Mouse (Mus musculus) MEL (cell line): ENCODE results near the gene Hist2h2aa1. TPM values are rescaled to one million over a fixed set of nuclear protein-coding genes. Genes with fewer than 3 reads are reported as not detected.
"Not testable (repeated sequence)": the region's sequence is repeated elsewhere in the genome, so short reads cannot be mapped to it uniquely, and the experiment has no call there.

Experiments used
- DNase-seq: peaks from one replicate; pipeline ENCODE4 v3.0.0; 2011; ENCODE audit warnings: low read depth, low spot score
- H3K27ac ChIP-seq: 2 replicates; pipeline ENCODE4 v1.5.1; 2012; ENCODE audit warnings: low read depth, mild to moderate bottlenecking, control low read depth, low read length, moderate library complexity; ENCODE audit not compliant: control insufficient read depth
- H3K27me3 ChIP-seq, 2 experiments: fragments of 150-350 bp in 1 of 2; sonication (generic) in 1 of 2; 2 replicates each; pipeline ENCODE4 v1.6.1; 2012; ENCODE audit warnings: low read length in 2 of 2, mild to moderate bottlenecking in 2 of 2, improper control_type of control experiment in 1 of 2, moderate library complexity in 1 of 2; ENCODE audit not compliant: insufficient read depth in 2 of 2, control insufficient read depth in 1 of 2
- H3K36me3 ChIP-seq, 2 experiments: 2 replicates each; pipeline ENCODE4 v1.6.1; 2012 to 2014; ENCODE audit warnings: low read length in 2 of 2, improper control_type of control experiment in 1 of 2, inconsistent platforms in 1 of 2, mild to moderate bottlenecking in 1 of 2; ENCODE audit not compliant: insufficient read depth in 2 of 2, control insufficient read depth in 1 of 2
- H3K4me1 ChIP-seq, 2 experiments: fragments of 150-350 bp in 1 of 2; sonication (generic) in 1 of 2; 2 replicates each; pipeline ENCODE4 v1.6.1; 2012; ENCODE audit warnings: low read length in 2 of 2, improper control_type of control experiment in 1 of 2, mild to moderate bottlenecking in 1 of 2; ENCODE audit not compliant: insufficient read depth in 2 of 2, control insufficient read depth in 1 of 2
- H3K4me3 ChIP-seq, 2 experiments: fragments of 150-350 bp in 1 of 2; sonication (generic) in 1 of 2; 2 replicates each; pipeline ENCODE4 v1.5.1; 2012; ENCODE audit warnings: low read depth in 2 of 2, low read length in 2 of 2, mild to moderate bottlenecking in 2 of 2, moderate library complexity in 2 of 2, control low read depth in 1 of 2, improper control_type of control experiment in 1 of 2; ENCODE audit not compliant: control insufficient read depth in 1 of 2, insufficient read depth in 1 of 2
- H3K79me2 ChIP-seq: 2 replicates; pipeline ENCODE4 v1.6.1; 2012; ENCODE audit warnings: mild to moderate bottlenecking, low read length, moderate library complexity; ENCODE audit not compliant: control insufficient read depth, poor library complexity, insufficient read depth
- H3K9ac ChIP-seq: 2 replicates; pipeline ENCODE4 v1.6.1; 2012; ENCODE audit warnings: low read depth, mild to moderate bottlenecking, control low read depth, low read length, moderate library complexity; ENCODE audit not compliant: control insufficient read depth, poor library complexity, severe bottlenecking
- H3K9me3 ChIP-seq: fragments of 150-350 bp; sonication (generic); replicated peaks from 2 replicates; pipeline ENCODE4 v1.6.1; 2012; ENCODE audit warnings: mild to moderate bottlenecking, low read length, improper control_type of control experiment, moderate library complexity; ENCODE audit not compliant: insufficient read depth
- BHLHE40 ChIP-seq: IDR thresholded peaks from 2 replicates; pipeline ENCODE4 v1.6.1; 2012; ENCODE audit warnings: low read depth, mild to moderate bottlenecking, inconsistent platforms, low read length, improper control_type of control experiment, borderline replicate concordance
- CHD1 ChIP-seq: IDR thresholded peaks from 2 replicates; pipeline ENCODE4 v1.6.1; 2012; ENCODE audit warnings: low read depth, mild to moderate bottlenecking, inconsistent platforms, low read length, improper control_type of control experiment
- E2F4 ChIP-seq: IDR thresholded peaks from 2 replicates; pipeline ENCODE4 v1.6.1; 2011; ENCODE audit warnings: low read depth, low read length, improper control_type of control experiment, borderline replicate concordance
- ELF1 ChIP-seq: IDR thresholded peaks from 2 replicates; pipeline ENCODE4 v1.6.1; 2014; ENCODE audit warnings: low read depth, mild to moderate bottlenecking, inconsistent platforms, low read length, improper control_type of control experiment, moderate library complexity
- EP300 ChIP-seq, 2 experiments: IDR thresholded peaks; 2 replicates each; pipeline ENCODE4 v1.6.1; 2011; ENCODE audit warnings: improper control_type of control experiment in 2 of 2, low read length in 2 of 2, low read depth in 1 of 2, mild to moderate bottlenecking in 1 of 2
- ETS1 ChIP-seq: IDR thresholded peaks from 2 replicates; pipeline ENCODE4 v1.6.1; 2012; ENCODE audit warnings: low read depth, mild to moderate bottlenecking, inconsistent platforms, low read length, improper control_type of control experiment, moderate library complexity
- GATA1 ChIP-seq: IDR thresholded peaks from 2 replicates; pipeline ENCODE4 v1.6.1; 2011; ENCODE audit warnings: low read depth, low read length, improper control_type of control experiment
- HCFC1 ChIP-seq: IDR thresholded peaks from 2 replicates; pipeline ENCODE4 v1.6.1; 2012; ENCODE audit warnings: low read depth, mild to moderate bottlenecking, inconsistent platforms, low read length, improper control_type of control experiment, moderate library complexity
- JUND ChIP-seq: IDR thresholded peaks from 2 replicates; pipeline ENCODE4 v1.6.1; 2011; ENCODE audit warnings: low read depth, mild to moderate bottlenecking, improper control_type of control experiment, low read length
- KAT2A ChIP-seq: conservative IDR thresholded peaks from 2 replicates; pipeline ENCODE4 v1.6.1; 2012; ENCODE audit warnings: low read depth, low read length, improper control_type of control experiment, inconsistent platforms
- MAX ChIP-seq: IDR thresholded peaks from 2 replicates; pipeline ENCODE4 v1.6.1; 2011; ENCODE audit warnings: low read length, improper control_type of control experiment
- MAZ ChIP-seq: IDR thresholded peaks from 2 replicates; pipeline ENCODE4 v1.6.1; 2012; ENCODE audit warnings: low read depth, mild to moderate bottlenecking, inconsistent platforms, low read length, improper control_type of control experiment
- MEF2A ChIP-seq: IDR thresholded peaks from 2 replicates; pipeline ENCODE4 v1.6.1; 2014; ENCODE audit warnings: low read depth, mild to moderate bottlenecking, inconsistent platforms, low read length, improper control_type of control experiment; ENCODE audit not compliant: poor library complexity, insufficient replicate concordance, severe bottlenecking; ENCODE audit errors: extremely low read depth
- MXI1 ChIP-seq: IDR thresholded peaks from 2 replicates; pipeline ENCODE4 v1.6.1; 2011; ENCODE audit warnings: mild to moderate bottlenecking, low read depth, low read length, improper control_type of control experiment
- MYC ChIP-seq: IDR thresholded peaks from 2 replicates; pipeline ENCODE4 v1.6.1; 2011; ENCODE audit warnings: low read depth, mild to moderate bottlenecking, low read length, improper control_type of control experiment, moderate library complexity
- NELFE ChIP-seq: IDR thresholded peaks from 2 replicates; pipeline ENCODE4 v1.6.1; 2011; ENCODE audit warnings: low read depth, low read length, improper control_type of control experiment
- POLR2A ChIP-seq, 2 experiments: IDR thresholded peaks; 2 replicates each; pipeline ENCODE4 v1.6.1; 2011 to 2012; ENCODE audit warnings: low read length in 2 of 2, mild to moderate bottlenecking in 2 of 2, control low read depth in 1 of 2, improper control_type of control experiment in 1 of 2, low read depth in 1 of 2, moderate library complexity in 1 of 2; ENCODE audit not compliant: control insufficient read depth in 1 of 2, insufficient read depth in 1 of 2, poor library complexity in 1 of 2
- POLR2AphosphoS5 ChIP-seq: IDR thresholded peaks from 2 replicates; pipeline ENCODE4 v1.6.1; 2012; ENCODE audit warnings: low read depth, borderline replicate concordance, mild to moderate bottlenecking, inconsistent platforms, low read length, moderate library complexity, mixed read lengths
- SIN3A ChIP-seq: IDR thresholded peaks from 2 replicates; pipeline ENCODE4 v1.6.1; 2012; ENCODE audit warnings: low read length, improper control_type of control experiment, inconsistent platforms
- SMC3 ChIP-seq: IDR thresholded peaks from 2 replicates; pipeline ENCODE4 v1.6.1; 2011; ENCODE audit warnings: low read depth, low read length, improper control_type of control experiment
- TAL1 ChIP-seq: IDR thresholded peaks from 2 replicates; pipeline ENCODE4 v1.6.1; 2012; ENCODE audit warnings: mild to moderate bottlenecking, inconsistent platforms, low read length, moderate library complexity, mixed read lengths
- TBP ChIP-seq: IDR thresholded peaks from 2 replicates; pipeline ENCODE4 v1.8.0; 2011; ENCODE audit warnings: low read depth, low read length, improper control_type of control experiment
- TCF12 ChIP-seq: IDR thresholded peaks from 2 replicates; pipeline ENCODE4 v1.6.1; 2014; ENCODE audit warnings: low read depth, mild to moderate bottlenecking, inconsistent platforms, low read length, improper control_type of control experiment, moderate library complexity
- USF1 ChIP-seq: IDR thresholded peaks from 2 replicates; pipeline ENCODE4 v1.6.1; 2014; ENCODE audit warnings: low read depth, mild to moderate bottlenecking, inconsistent platforms, low read length, improper control_type of control experiment, moderate library complexity
- USF2 ChIP-seq, 2 experiments: IDR thresholded peaks; 2 replicates each; pipeline ENCODE4 v1.6.1; 2011 to 2012; ENCODE audit warnings: improper control_type of control experiment in 2 of 2, low read length in 2 of 2, borderline replicate concordance in 1 of 2, inconsistent platforms in 1 of 2, low read depth in 1 of 2, mild to moderate bottlenecking in 1 of 2; ENCODE audit not compliant: insufficient read depth in 1 of 2
- ZC3H11A ChIP-seq: IDR thresholded peaks from 2 replicates; pipeline ENCODE4 v1.6.1; 2012; ENCODE audit warnings: low read depth, mild to moderate bottlenecking, inconsistent platforms, low read length, improper control_type of control experiment
- ZKSCAN1 ChIP-seq: IDR thresholded peaks from 2 replicates; pipeline ENCODE4 v1.6.1; 2012; ENCODE audit warnings: low read depth, mild to moderate bottlenecking, inconsistent platforms, low read length, improper control_type of control experiment, moderate library complexity
- ZMIZ1 ChIP-seq: IDR thresholded peaks from 2 replicates; pipeline ENCODE4 v1.6.1; 2012; ENCODE audit warnings: low read depth, mild to moderate bottlenecking, inconsistent platforms, low read length, improper control_type of control experiment, moderate library complexity
- ZNF384 ChIP-seq: IDR thresholded peaks from 2 replicates; pipeline ENCODE4 v1.6.1; 2012; ENCODE audit warnings: low read depth, mild to moderate bottlenecking, inconsistent platforms, low read length, improper control_type of control experiment
- polyA plus RNA-seq, 2 experiments: library from polyadenylated mRNA; stranded (reverse) in 1 of 2; unstranded in 1 of 2; fragments of >175 nt in 1 of 2; fragments of >200 nt in 1 of 2; gene quantifications; 2 replicates each; pipeline versions ENCODE4 v1.2.1 to v1.2.4; 2012; ENCODE audit warnings: low replicate concordance in 2 of 2, low read depth in 1 of 2; ENCODE audit not compliant: insufficient read length in 2 of 2, insufficient read depth in 1 of 2, missing spikeins in 1 of 2
- total RNA-seq: library from RNA; depleted of rRNA; stranded (reverse); fragments of 300-350 nt; gene quantifications from 2 replicates; pipeline ENCODE4 v1.2.3, GENCODE M21; 2012

The Hist2h2aa1 gene
- total and polyA plus RNA-seq, 3 experiments: 1.5 to 3,456 TPM; not detected in 1

DNA sequence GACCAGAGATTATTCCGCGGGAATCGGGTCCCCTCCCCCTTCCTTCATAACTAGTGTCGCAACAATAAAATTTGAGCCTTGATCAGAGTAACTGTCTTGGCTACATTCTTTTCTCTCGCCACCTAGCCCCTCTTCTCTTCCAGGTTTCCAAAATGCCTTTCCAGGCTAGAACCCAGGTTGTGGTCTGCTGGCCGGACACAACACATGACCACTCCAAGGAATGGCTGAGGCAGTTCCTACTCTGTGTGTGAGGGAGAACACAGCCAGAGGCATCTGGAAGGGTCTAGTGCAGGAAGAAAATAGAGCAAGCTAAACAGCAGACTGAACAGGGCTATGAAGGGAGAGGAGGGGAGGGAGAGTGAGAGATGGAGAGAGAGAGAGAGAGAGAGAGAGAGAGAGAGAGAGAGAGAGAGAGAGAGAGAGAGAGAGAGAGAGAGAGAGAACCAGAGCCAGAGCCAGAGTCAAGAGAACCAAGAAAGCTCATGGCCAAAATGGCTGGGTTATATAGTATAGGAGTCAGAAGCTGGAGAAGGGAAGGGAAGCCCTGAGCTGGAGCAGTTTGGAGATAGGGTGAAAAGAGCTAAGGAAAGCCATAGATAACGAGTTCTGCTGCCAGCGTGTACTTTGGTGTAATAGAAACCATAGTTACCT lies 46.6 kb upstream of the Hist2h2aa1 start:
- Histone ChIP-seq H3K36me3 (peaks cover 0 to 16% of the 10 kb centered on the region in 2 experiments; a peak in 2 of 4 replicates), H3K27ac (peak overlapping the region; percentile 48), H3K4me3 (peak overlapping the region; percentile 26 to 46), H3K4me1 (peaks cover 12 to 22% of the 10 kb centered on the region in 2 experiments), H3K9ac (peak overlapping the region; percentile 61)
- not testable (repeated sequence) for H3K79me2 ChIP-seq, H3K9me3 ChIP-seq, H3K27me3 ChIP-seq
- 0 out of 2 replicates have a peak, but pooled peaks have one; percentile 6 for TF ChIP-seq MYC
- TF ChIP-seq SIN3A: 0 out of 2 replicates have a peak, but pooled peaks have one; percentile 35
- peak; percentile 4; the same call in 1 of the 2 replicates for TF ChIP-seq ETS1
- TF ChIP-seq POLR2A (IDR thresholded peaks at IDR 0.05; ENCODE audit: control insufficient read depth in 1 of 2, insufficient read depth in 1 of 2, low read depth in 1 of 2, low read length in 2 of 2, poor library complexity in 1 of 2): peak; percentile 47 to 59; a peak in 1 of 4 replicates
- TF ChIP-seq TCF12: 0 out of 2 replicates have a peak, but pooled peaks have one; percentile 21
- TF ChIP-seq ELF1: 0 out of 2 replicates have a peak, but pooled peaks have one; percentile 3
- peak; percentile 1; the same call in 1 of the 2 replicates for TF ChIP-seq MAX
- peak; percentile 5; the same call in 1 of the 2 replicates for TF ChIP-seq BHLHE40
- peak; percentile 93 for TF ChIP-seq JUND
- 0 out of 2 replicates have a peak, but pooled peaks have one; percentile 8 for TF ChIP-seq TBP
- peak in 1 of 2 experiments; percentile 39; a peak in 1 of 4 replicates for TF ChIP-seq EP300 (IDR thresholded peaks at IDR 0.05; ENCODE audit: low read depth in 1 of 2, low read length in 2 of 2)
- peak; percentile 43; the same call in 1 of the 2 replicates for TF ChIP-seq GATA1
- peak; percentile 80 for TF ChIP-seq MXI1
- peak; percentile 67 for DNase-seq

DNA sequence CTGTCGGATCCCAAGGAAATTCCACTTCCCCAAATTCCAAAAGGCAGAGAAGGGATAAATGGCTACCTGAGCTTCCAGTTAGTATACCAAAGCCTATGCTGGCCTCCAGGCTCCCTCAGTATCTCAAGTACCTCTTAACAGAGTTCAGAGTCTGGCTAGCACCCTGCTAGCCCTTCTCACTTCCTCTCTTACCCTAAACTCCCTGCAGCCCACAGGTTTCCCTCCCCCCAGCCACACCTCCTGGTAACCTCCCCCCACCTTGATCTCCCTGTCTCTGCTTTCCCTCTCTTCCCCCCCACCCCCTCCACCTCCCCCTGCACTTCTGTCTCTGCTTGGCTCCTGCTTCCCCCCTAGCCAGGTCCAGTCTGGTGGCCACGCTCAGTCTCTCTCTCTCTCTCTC lies 45.6 kb upstream of the Hist2h2aa1 start:
- Histone ChIP-seq H3K9ac (peak overlapping the region; percentile 61), H3K79me2 (peaks cover 9% of the 10 kb centered on the region; the same call in 1 of the 2 replicates), H3K4me1 (peaks cover 12 to 22% of the 10 kb centered on the region in 2 experiments), H3K36me3 (peaks cover 0 to 16% of the 10 kb centered on the region in 2 experiments; a peak in 2 of 4 replicates), H3K4me3 (peak overlapping the region in 1 of 2 experiments; percentile 29; a peak in 1 of 4 replicates), H3K27me3 (no peaks in the 10 kb centered on the region), H3K9me3 (no peaks in the 10 kb centered on the region), H3K27ac (no peak overlapping the region)
- peak; percentile 82 for DNase-seq
- TF ChIP-seq KAT2A (no peak), ZMIZ1 (no peak), TBP (no peak), TAL1 (no peak), USF2 (IDR thresholded peaks at IDR 0.05; ENCODE audit: borderline replicate concordance in 1 of 2, insufficient read depth in 1 of 2, low read depth in 1 of 2, low read length in 2 of 2) (no peak), JUND (no peak), HCFC1 (no peak), MYC (no peak), GATA1 (0 out of 2 replicates have a peak, but pooled peaks have one; percentile 22), ZNF384 (no peak), ZKSCAN1 (no peak), MAX (no peak), NELFE (peak; percentile 30; the same call in 1 of the 2 replicates), TCF12 (no peak), MAZ (peak; percentile 41; the same call in 1 of the 2 replicates), SMC3 (no peak), ZC3H11A (no peak), E2F4 (no peak), POLR2AphosphoS5 (no peak), MEF2A (no peak), ETS1 (0 out of 2 replicates have a peak, but pooled peaks have one; percentile 8), USF1 (no peak), CHD1 (no peak)
